Mouse (Mus musculus): ENCODE results near the gene Spen. TPM values are rescaled to one million over a fixed set of nuclear protein-coding genes. Genes with fewer than 3 reads are reported as not detected.

The Spen gene
- polyA plus RNA-seq, 1 experiment = 11.7 TPM

DNA sequence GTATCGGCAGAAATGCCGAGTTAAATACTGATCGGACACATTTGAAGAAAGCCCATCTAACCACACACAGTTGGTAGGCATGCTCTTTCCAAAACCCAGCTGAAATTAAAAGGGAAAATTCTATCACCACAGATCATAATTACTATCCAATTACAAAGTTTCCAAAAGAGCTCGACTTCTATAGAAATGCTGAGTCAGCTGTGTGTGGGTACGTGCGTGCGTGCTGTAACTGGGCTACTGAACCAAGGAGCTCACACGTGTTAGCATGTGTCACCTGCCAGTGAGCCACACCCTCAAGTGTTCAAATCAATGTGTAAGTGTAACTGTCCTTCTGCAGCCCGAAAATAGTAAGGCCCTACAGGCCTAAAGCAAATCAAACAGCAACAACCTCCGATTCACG, 50.8 kb downstream of the Spen start:
- H3ac ChIP-seq (ENCODE audit: control insufficient read depth, insufficient read length) = no peak overlapping the region
- H3K79me2 ChIP-seq (ENCODE audit: control insufficient read depth, insufficient read depth) = no peaks in the 10 kb centered on the region
- H3K27me3 ChIP-seq (ENCODE audit: control insufficient read depth, insufficient read depth, insufficient read length) = no peaks in the 10 kb centered on the region
- H3K4me2 ChIP-seq (ENCODE audit: low read depth) = no peak overlapping the region
- H3K4me3 ChIP-seq = no peak overlapping the region
- TF ChIP-seq SRF (IDR thresholded peaks at IDR 0.05; ENCODE audit: control insufficient read depth, insufficient read length, low read depth) = no peak
- TF ChIP-seq E2F4 (IDR thresholded peaks at IDR 0.05; ENCODE audit: insufficient read depth) = no peak
- TF ChIP-seq MYOG (IDR thresholded peaks at IDR 0.05; ENCODE audit: control insufficient read depth in 1 of 3, insufficient read depth in 1 of 3, insufficient read length in 2 of 3, low read depth in 2 of 3) = no peak
- no peak for TF ChIP-seq CEBPB (IDR thresholded peaks at IDR 0.05; ENCODE audit: insufficient read depth, poor library complexity, severe bottlenecking)
- H3K36me3 ChIP-seq (ENCODE audit: control insufficient read depth, insufficient read depth) = peaks cover 33% of the 10 kb centered on the region

DNA sequence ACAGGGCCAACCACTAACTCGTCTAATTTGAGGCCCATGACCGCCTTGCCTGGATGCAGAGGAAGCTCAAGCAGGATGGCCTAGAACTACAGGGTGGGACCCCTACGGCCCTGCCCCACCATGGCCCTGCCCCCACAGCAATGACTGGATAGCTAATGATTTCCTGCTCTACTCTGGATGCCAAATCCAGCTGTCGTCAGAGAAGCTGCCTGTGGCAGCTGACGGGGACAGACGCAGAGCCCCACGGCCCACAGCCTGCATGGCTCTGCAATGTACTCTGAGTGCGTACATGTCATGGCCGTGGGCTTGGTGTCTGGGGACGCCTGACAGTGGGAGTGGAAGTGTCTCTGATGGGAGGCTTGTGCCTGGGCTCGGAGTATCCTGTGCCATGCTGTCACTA, 54.3 kb downstream of the Spen start:
- Histone ChIP-seq H3K4me2 (ENCODE audit: low read depth) (no peak overlapping the region), H3K36me3 (ENCODE audit: control insufficient read depth, insufficient read depth) (peaks cover 38% of the 10 kb centered on the region), H3ac (ENCODE audit: control insufficient read depth, insufficient read length) (no peak overlapping the region), H3K4me3 (no peak overlapping the region), H3K79me2 (ENCODE audit: control insufficient read depth, insufficient read depth) (no peaks in the 10 kb centered on the region), H3K27me3 (ENCODE audit: control insufficient read depth, insufficient read depth, insufficient read length) (no peaks in the 10 kb centered on the region)
- no peak for TF ChIP-seq SRF (IDR thresholded peaks at IDR 0.05; ENCODE audit: control insufficient read depth, insufficient read length, low read depth)
- no peak for TF ChIP-seq MYOG (IDR thresholded peaks at IDR 0.05; ENCODE audit: control insufficient read depth in 1 of 3, insufficient read depth in 1 of 3, insufficient read length in 2 of 3, low read depth in 2 of 3)
- TF ChIP-seq REST (IDR thresholded peaks at IDR 0.05; ENCODE audit: insufficient read depth, insufficient read length) = no peak
- TF ChIP-seq POLR2AphosphoS2 (IDR thresholded peaks at IDR 0.05; ENCODE audit: insufficient read length, low read depth) = no peak
- no peak for TF ChIP-seq E2F4 (IDR thresholded peaks at IDR 0.05; ENCODE audit: insufficient read depth)
- TF ChIP-seq USF1 (IDR thresholded peaks at IDR 0.05; ENCODE audit: low read depth) = no peak
- no peak for TF ChIP-seq CEBPB (IDR thresholded peaks at IDR 0.05; ENCODE audit: insufficient read depth, poor library complexity, severe bottlenecking)
- no peak for TF ChIP-seq POLR2A (IDR thresholded peaks at IDR 0.05; ENCODE audit: insufficient read length, low read depth)
- no peak for TF ChIP-seq TCF12 (IDR thresholded peaks at IDR 0.05; ENCODE audit: insufficient read depth, poor library complexity, severe bottlenecking)
- no peak for TF ChIP-seq TCF3 (IDR thresholded peaks at IDR 0.05; ENCODE audit: insufficient read length, low read depth)
- TF ChIP-seq MYOD1 (IDR thresholded peaks at IDR 0.05; ENCODE audit: control insufficient read depth in 1 of 3, insufficient read length in 2 of 3, low read depth in 2 of 3) = no peak
- TF ChIP-seq MAX (IDR thresholded peaks at IDR 0.05; ENCODE audit: low read depth) = no peak

DNA sequence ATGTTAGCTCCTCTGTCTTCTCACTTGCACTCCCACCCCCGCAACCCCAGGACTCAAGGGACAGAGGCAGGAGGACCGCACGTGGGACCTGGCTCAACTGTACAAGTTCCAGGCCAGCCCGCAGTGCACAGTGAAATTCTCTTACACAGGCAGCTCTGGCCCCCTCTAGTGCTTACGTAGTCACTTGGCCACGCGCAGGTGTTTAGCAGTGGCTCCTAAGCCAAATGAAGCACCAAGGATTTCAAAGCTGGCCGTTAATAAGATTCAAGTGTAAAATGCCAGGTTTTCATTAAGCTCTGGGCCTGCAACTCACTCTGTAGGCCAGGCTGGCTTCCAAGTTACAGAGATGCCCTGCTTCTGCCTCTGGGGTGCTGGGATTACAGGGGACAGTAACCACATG, 59.0 kb downstream of the Spen start:
- H3K36me3 ChIP-seq (ENCODE audit: control insufficient read depth, insufficient read depth) = peaks cover 23% of the 10 kb centered on the region
- TF ChIP-seq REST (IDR thresholded peaks at IDR 0.05; ENCODE audit: insufficient read depth, insufficient read length) (no peak), POLR2AphosphoS2 (IDR thresholded peaks at IDR 0.05; ENCODE audit: insufficient read length, low read depth) (no peak), MYOD1 (IDR thresholded peaks at IDR 0.05; ENCODE audit: control insufficient read depth in 1 of 3, insufficient read length in 2 of 3, low read depth in 2 of 3) (no peak), SRF (IDR thresholded peaks at IDR 0.05; ENCODE audit: control insufficient read depth, insufficient read length, low read depth) (no peak), MYOG (IDR thresholded peaks at IDR 0.05; ENCODE audit: control insufficient read depth in 1 of 3, insufficient read depth in 1 of 3, insufficient read length in 2 of 3, low read depth in 2 of 3) (no peak), MAX (IDR thresholded peaks at IDR 0.05; ENCODE audit: low read depth) (no peak), TCF12 (IDR thresholded peaks at IDR 0.05; ENCODE audit: insufficient read depth, poor library complexity, severe bottlenecking) (no peak), USF1 (IDR thresholded peaks at IDR 0.05; ENCODE audit: low read depth) (no peak), CEBPB (IDR thresholded peaks at IDR 0.05; ENCODE audit: insufficient read depth, poor library complexity, severe bottlenecking) (no peak), TCF3 (IDR thresholded peaks at IDR 0.05; ENCODE audit: insufficient read length, low read depth) (no peak), POLR2A (IDR thresholded peaks at IDR 0.05; ENCODE audit: insufficient read length, low read depth) (no peak)
- H3ac ChIP-seq (ENCODE audit: control insufficient read depth, insufficient read length) = no peak overlapping the region
- H3K27me3 ChIP-seq (ENCODE audit: control insufficient read depth, insufficient read depth, insufficient read length) = no peaks in the 10 kb centered on the region
- no peak overlapping the region for H3K4me3 ChIP-seq
- H3K4me2 ChIP-seq (ENCODE audit: low read depth) = no peak overlapping the region
- H3K79me2 ChIP-seq (ENCODE audit: control insufficient read depth, insufficient read depth) = no peaks in the 10 kb centered on the region

DNA sequence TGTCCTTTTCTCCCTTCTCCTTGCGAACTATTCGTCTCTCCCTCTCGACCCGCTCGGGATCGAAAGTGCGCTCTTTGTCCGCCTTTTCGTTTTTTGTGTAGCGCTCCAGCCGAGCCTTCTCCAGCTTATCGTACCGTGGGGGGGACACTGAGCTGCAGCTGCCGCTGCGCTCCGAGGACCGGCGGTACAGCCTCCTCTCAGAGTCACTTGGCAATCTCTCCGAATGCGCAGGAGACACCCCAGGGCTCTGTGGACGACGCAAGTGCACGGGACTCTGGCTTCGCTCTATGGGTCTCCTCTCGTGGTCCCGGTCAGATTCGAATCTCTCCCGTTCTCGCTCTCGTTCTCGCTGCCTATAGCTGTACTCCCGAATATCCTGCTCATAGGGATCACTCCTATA, 59.6 kb downstream of the Spen start:
- Histone ChIP-seq H3K36me3 (ENCODE audit: control insufficient read depth, insufficient read depth) (peaks cover 23% of the 10 kb centered on the region), H3K4me2 (ENCODE audit: low read depth) (no peak overlapping the region), H3K27me3 (ENCODE audit: control insufficient read depth, insufficient read depth, insufficient read length) (no peaks in the 10 kb centered on the region), H3K79me2 (ENCODE audit: control insufficient read depth, insufficient read depth) (no peaks in the 10 kb centered on the region), H3K4me3 (no peak overlapping the region), H3ac (ENCODE audit: control insufficient read depth, insufficient read length) (no peak overlapping the region)
- no peak for TF ChIP-seq CEBPB (IDR thresholded peaks at IDR 0.05; ENCODE audit: insufficient read depth, poor library complexity, severe bottlenecking)
- no peak for TF ChIP-seq USF1 (IDR thresholded peaks at IDR 0.05; ENCODE audit: low read depth)
- no peak for TF ChIP-seq E2F4 (IDR thresholded peaks at IDR 0.05; ENCODE audit: insufficient read depth)
- TF ChIP-seq REST (IDR thresholded peaks at IDR 0.05; ENCODE audit: insufficient read depth, insufficient read length) = no peak
- no peak for TF ChIP-seq POLR2AphosphoS2 (IDR thresholded peaks at IDR 0.05; ENCODE audit: insufficient read length, low read depth)
- TF ChIP-seq MAX (IDR thresholded peaks at IDR 0.05; ENCODE audit: low read depth) = no peak
- no peak for TF ChIP-seq MYOD1 (IDR thresholded peaks at IDR 0.05; ENCODE audit: control insufficient read depth in 1 of 3, insufficient read length in 2 of 3, low read depth in 2 of 3)
- TF ChIP-seq POLR2A (IDR thresholded peaks at IDR 0.05; ENCODE audit: insufficient read length, low read depth) = no peak
- no peak for TF ChIP-seq MYOG (IDR thresholded peaks at IDR 0.05; ENCODE audit: control insufficient read depth in 1 of 3, insufficient read depth in 1 of 3, insufficient read length in 2 of 3, low read depth in 2 of 3)
- no peak for TF ChIP-seq SRF (IDR thresholded peaks at IDR 0.05; ENCODE audit: control insufficient read depth, insufficient read length, low read depth)
- no peak for TF ChIP-seq TCF3 (IDR thresholded peaks at IDR 0.05; ENCODE audit: insufficient read length, low read depth)
- no peak for TF ChIP-seq TCF12 (IDR thresholded peaks at IDR 0.05; ENCODE audit: insufficient read depth, poor library complexity, severe bottlenecking)

DNA sequence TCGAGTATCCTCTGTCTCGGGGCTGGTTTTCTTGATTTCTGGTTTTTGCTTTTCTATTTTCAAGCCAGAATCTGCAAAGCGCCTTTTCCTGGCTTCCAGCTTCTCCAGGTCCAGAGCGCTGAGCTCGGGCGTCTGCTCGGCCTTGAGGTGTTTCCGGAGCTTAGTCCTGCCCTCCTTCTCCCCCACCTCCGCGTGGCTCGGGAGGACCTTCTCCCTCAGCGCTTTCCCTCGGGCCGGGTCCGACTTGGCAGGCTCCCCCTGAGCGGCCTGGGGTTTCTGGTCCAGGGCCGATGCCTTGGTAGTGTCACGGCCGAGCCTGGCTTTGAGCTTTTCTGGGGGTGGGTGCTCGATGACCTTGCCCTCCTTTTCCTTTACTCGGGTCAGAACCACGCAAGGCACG, 60.2 kb downstream of the Spen start:
- H3K27me3 ChIP-seq (ENCODE audit: control insufficient read depth, insufficient read depth, insufficient read length) = no peaks in the 10 kb centered on the region
- no peak overlapping the region for H3ac ChIP-seq (ENCODE audit: control insufficient read depth, insufficient read length)
- TF ChIP-seq USF1 (IDR thresholded peaks at IDR 0.05; ENCODE audit: low read depth) = no peak
- peaks cover 19% of the 10 kb centered on the region for H3K36me3 ChIP-seq (ENCODE audit: control insufficient read depth, insufficient read depth)
- H3K4me2 ChIP-seq (ENCODE audit: low read depth) = no peak overlapping the region
- no peak overlapping the region for H3K4me3 ChIP-seq
- H3K79me2 ChIP-seq (ENCODE audit: control insufficient read depth, insufficient read depth) = no peaks in the 10 kb centered on the region

Data from myocyte (in vitro differentiated cells).